Mouse (Mus musculus) bone marrow macrophage, adult 2 months (primary cell): ENCODE data around the gene Prex1. TPM values are rescaled to one million over a fixed set of nuclear protein-coding genes. Genes with fewer than 3 reads are reported as not detected.
A peak's percentile ranks its signal among the peaks of the same experiment; 100 is the strongest.

Experiments used
- H3K27ac ChIP-seq: 2 replicates; pipeline ENCODE4 v1.5.1; 2012; ENCODE audit warnings: low read depth, low read length; ENCODE audit not compliant: insufficient read depth
- H3K4me1 ChIP-seq: 2 replicates; pipeline ENCODE4 v1.6.1; 2012; ENCODE audit warnings: low read length; ENCODE audit not compliant: control insufficient read depth, insufficient read depth
- H3K4me3 ChIP-seq: 2 replicates; pipeline ENCODE4 v1.5.1; 2012; ENCODE audit warnings: mild to moderate bottlenecking, low read length, moderate library complexity; ENCODE audit not compliant: insufficient read depth
- CTCF ChIP-seq: IDR thresholded peaks from 2 replicates; pipeline ENCODE4 v1.5.1; 2012; ENCODE audit warnings: low read depth, mild to moderate bottlenecking, low read length, moderate library complexity
- POLR2A ChIP-seq: IDR thresholded peaks from 2 replicates; pipeline ENCODE4 v1.6.1; 2012; ENCODE audit warnings: mild to moderate bottlenecking, low read depth, low read length, borderline replicate concordance
- polyA plus RNA-seq: library from polyadenylated mRNA; stranded (reverse); fragments of >200 nt; gene quantifications from 2 replicates; pipeline ENCODE4 v1.2.4, GENCODE M21; 2012; ENCODE audit not compliant: missing spikeins, insufficient read depth, insufficient read length

Gene Prex1
- polyA plus RNA-seq, 1 experiment, result 191 TPM

- Histone ChIP-seq H3K27ac (no peak overlapping the region), H3K4me1 (peaks cover 37% of the 10 kb centered on the region), H3K4me3 (no peak overlapping the region)
- TF ChIP-seq CTCF (no peak), POLR2A (no peak)
Measured at GRCm38 (mm10) chr2:166708304-166708703, 5.3 kb downstream of the Prex1 start.

GRCm38 (mm10) chr2:166706526-166706925, 7.1 kb downstream of the Prex1 start:
- TF ChIP-seq CTCF (no peak), POLR2A (no peak)
- H3K4me1 ChIP-seq, result peaks cover 36% of the 10 kb centered on the region
- no peak overlapping the region for H3K4me3 ChIP-seq
- no peak overlapping the region for H3K27ac ChIP-seq

- H3K27ac ChIP-seq, result no peak overlapping the region
- no peak for TF ChIP-seq POLR2A
- no peak for TF ChIP-seq CTCF
- H3K4me3 ChIP-seq, result no peak overlapping the region
- peaks cover 31% of the 10 kb centered on the region for H3K4me1 ChIP-seq
Measured at GRCm38 (mm10) chr2:166703491-166703890, 10.1 kb downstream of the Prex1 start.

GRCm38 (mm10) chr2:166702113-166702445, 11.6 kb downstream of the Prex1 start:
- Histone ChIP-seq H3K4me1 (peaks cover 37% of the 10 kb centered on the region), H3K27ac (no peak overlapping the region), H3K4me3 (no peak overlapping the region)
- TF ChIP-seq CTCF (no peak), POLR2A (no peak)

GRCm38 (mm10) chr2:166701248-166702112, 12.2 kb downstream of the Prex1 start:
- no peak overlapping the region for H3K27ac ChIP-seq
- no peak overlapping the region for H3K4me3 ChIP-seq
- peaks cover 43% of the 10 kb centered on the region for H3K4me1 ChIP-seq
- TF ChIP-seq POLR2A (no peak), CTCF (no peak)

- Histone ChIP-seq H3K4me3 (no peak overlapping the region), H3K4me1 (peaks cover 49% of the 10 kb centered on the region), H3K27ac (no peak overlapping the region)
- TF ChIP-seq POLR2A (no peak), CTCF (no peak)
Measured at GRCm38 (mm10) chr2:166700732-166701131, 12.9 kb downstream of the Prex1 start.

DNA sequence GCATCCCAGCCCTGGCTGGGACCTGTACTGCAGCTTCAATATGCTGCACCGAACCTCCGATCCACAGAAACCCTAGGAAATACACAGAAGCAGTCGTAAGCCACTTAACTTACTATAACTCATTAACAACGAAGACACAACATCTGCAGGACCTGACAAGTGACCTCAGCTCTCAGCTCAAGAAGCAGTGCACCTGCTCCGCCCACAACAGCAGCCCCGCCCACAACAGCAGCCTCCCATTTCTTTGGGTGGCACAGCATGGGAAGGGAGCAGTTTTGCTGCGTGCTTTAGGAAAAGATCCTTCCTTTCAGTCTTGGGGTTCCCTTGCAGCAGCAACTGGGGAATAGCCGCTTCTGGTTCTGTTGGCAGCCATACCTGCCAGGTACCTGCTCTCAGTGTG, 13.5 kb downstream of the Prex1 start:
- H3K4me1 ChIP-seq, result peaks cover 49% of the 10 kb centered on the region
- TF ChIP-seq POLR2A (no peak), CTCF (no peak)
- H3K4me3 ChIP-seq, result no peak overlapping the region
- no peak overlapping the region for H3K27ac ChIP-seq

DNA sequence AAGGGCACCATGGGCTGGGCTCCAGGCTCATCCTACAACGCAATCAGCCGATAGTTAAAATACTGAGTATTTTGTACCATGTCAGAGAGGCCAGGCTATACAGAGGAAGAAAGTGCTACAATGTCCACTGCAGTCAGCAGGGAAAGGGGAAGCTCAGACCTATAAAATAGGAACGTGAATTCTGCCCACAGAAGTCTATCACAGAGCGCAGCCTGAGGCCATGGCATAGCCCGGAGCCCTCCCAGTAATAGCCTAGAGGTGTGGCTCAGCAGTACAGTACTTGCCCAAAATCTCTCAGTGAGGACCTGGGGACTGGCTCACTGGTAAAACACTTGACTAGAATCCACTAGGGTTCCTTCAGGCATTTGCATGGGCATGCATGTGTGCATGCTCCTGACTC, 14.1 kb downstream of the Prex1 start:
- Histone ChIP-seq H3K4me1 (peaks cover 51% of the 10 kb centered on the region), H3K27ac (peak overlapping the region; percentile 31; the same call in 1 of the 2 replicates), H3K4me3 (no peak overlapping the region)
- TF ChIP-seq CTCF, result no peak
- TF ChIP-seq POLR2A, result no peak

GRCm38 (mm10) chr2:166694616-166695015, 19.0 kb downstream of the Prex1 start:
- no peak for TF ChIP-seq CTCF
- no peak for TF ChIP-seq POLR2A
- Histone ChIP-seq H3K4me1 (peaks cover 45% of the 10 kb centered on the region), H3K27ac (no peak overlapping the region), H3K4me3 (no peak overlapping the region)

DNA sequence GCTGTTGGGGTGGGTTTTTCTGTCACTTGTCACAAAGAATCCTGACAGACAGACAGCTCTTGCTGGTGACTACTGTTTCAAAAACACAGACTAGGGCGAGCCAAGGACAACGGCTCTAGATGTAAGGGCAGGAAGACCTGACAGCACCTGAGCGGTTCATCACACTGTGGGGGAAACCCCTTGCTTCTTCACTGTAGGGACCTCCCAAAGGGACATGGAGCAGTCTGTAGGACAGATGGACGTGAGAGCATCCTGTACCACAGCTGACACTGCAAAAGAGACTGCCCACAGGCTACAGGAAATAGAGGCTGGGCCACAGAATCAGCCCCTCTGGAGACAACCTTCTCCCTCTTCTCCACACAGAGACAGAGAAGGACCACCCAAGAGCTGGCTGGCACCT, 20.2 kb downstream of the Prex1 start:
- Histone ChIP-seq H3K4me3 (no peak overlapping the region), H3K4me1 (peaks cover 35% of the 10 kb centered on the region), H3K27ac (no peak overlapping the region)
- TF ChIP-seq POLR2A (no peak), CTCF (no peak)
